In genomic region chr8:127506336-127506735, GRCm38 (mm10) we compare ENCODE assay signal across 21 mouse cellular contexts.
"Had no signal": no experiment of that assay in that cellular context is flagged by ENCODE, and none has a peak within 500 bp of the region (broad histone marks: within the 10 kb centered on the region; RNA-seq: fewer than 3 reads in every experiment).

No protein-coding gene starts in this region.

- H3K36me3 ChIP-seq: limb, embryonic 10.5 days; limb, embryonic 13.5 days; midbrain, embryonic 12.5 days; midbrain, embryonic 15.5 days; neural tube, embryonic 12.5 days; neural tube, embryonic 15.5 days; stomach, embryonic 15.5 days had no signal

- H3K27ac ChIP-seq: kidney, postnatal 0 days; layer of hippocampus, adult 2 months; limb, embryonic 10.5 days; limb, embryonic 13.5 days; midbrain, embryonic 12.5 days; midbrain, embryonic 15.5 days; neural tube, embryonic 12.5 days; neural tube, embryonic 15.5 days; stomach, embryonic 15.5 days had no signal

- H3K4me2 ChIP-seq: limb, embryonic 13.5 days; midbrain, embryonic 12.5 days; midbrain, embryonic 15.5 days; neural tube, embryonic 12.5 days; neural tube, embryonic 15.5 days; stomach, embryonic 15.5 days had no signal

- H3K4me1 ChIP-seq: stomach, embryonic 15.5 days had no signal

- H3K4me3 ChIP-seq: layer of hippocampus, adult 2 months; limb, embryonic 10.5 days; limb, embryonic 13.5 days; megakaryocyte, embryonic 14.5 days; midbrain, embryonic 12.5 days; midbrain, embryonic 15.5 days; neural tube, embryonic 12.5 days; neural tube, embryonic 15.5 days; stomach, embryonic 15.5 days had no signal

- H3K27me3 ChIP-seq: limb, embryonic 13.5 days; megakaryocyte, embryonic 14.5 days; midbrain, embryonic 12.5 days; midbrain, embryonic 15.5 days; neural tube, embryonic 12.5 days; neural tube, embryonic 15.5 days; stomach, embryonic 15.5 days had no signal

- ATAC-seq: intestine, postnatal 0 days; midbrain, embryonic 15.5 days had no signal

- H3K9me3 ChIP-seq: limb, embryonic 10.5 days; limb, embryonic 13.5 days; megakaryocyte, embryonic 14.5 days; midbrain, embryonic 12.5 days; midbrain, embryonic 15.5 days; neural tube, embryonic 12.5 days; neural tube, embryonic 15.5 days; stomach, embryonic 15.5 days had no signal

- H3K9ac ChIP-seq: limb, embryonic 13.5 days; midbrain, embryonic 12.5 days; midbrain, embryonic 15.5 days; neural tube, embryonic 12.5 days; neural tube, embryonic 15.5 days; stomach, embryonic 15.5 days had no signal

- DNase-seq: kidney, adult 2 months; kidney, postnatal 25 days; layer of hippocampus, adult 9-11 months; lung, adult 2 months; lung, postnatal 14 days; lung, postnatal 4 days; right cerebral cortex, postnatal 25 days; spleen, adult 18-20 months; thymus, adult 18-20 months; thymus, postnatal 36 days had no signal
